Mouse (Mus musculus): ENCODE measurements around the gene Cntd1. TPM values are rescaled to one million over a fixed set of nuclear protein-coding genes. Genes with fewer than 3 reads are reported as not detected.
"Not testable (repeated sequence)": the region's sequence is repeated elsewhere in the genome, so short reads cannot be mapped to it uniquely, and the experiment has no call there.

Cntd1 gene
- polyA plus RNA-seq, 1 experiment from 2014 or later, result 2.0 TPM

- WGBS, result 87% methylated on average over 11 of the region's 11 CpGs
- Histone ChIP-seq H3K27me3 (ENCODE audit: insufficient read depth, low read length) (no peaks in the 10 kb centered on the region), H3K27ac (no peak overlapping the region), H3K36me3 (ENCODE audit: insufficient read depth, low read length) (peaks cover 26% of the 10 kb centered on the region), H3K4me1 (replicated peaks; ENCODE audit: insufficient read depth, low read length) (0 out of 2 replicates have a peak, but pooled peaks cover 3% of the 10 kb centered on the region), H3K9ac (ENCODE audit: low read depth, low read length) (no peak overlapping the region), H3K4me2 (ENCODE audit: low read length) (no peak overlapping the region), H3K9me3 (replicated peaks; ENCODE audit: low read length) (no peaks in the 10 kb centered on the region), H3K4me3 (replicated peaks; ENCODE audit: low read depth, low read length) (no peak overlapping the region)
- ATAC-seq (replicated peaks; ENCODE audit: low FRiP score, low read depth) (no peak), DNase-seq (ENCODE audit: low spot score) (no peak)
- no peak for TF ChIP-seq CTCF (IDR thresholded peaks at IDR 0.05; ENCODE audit: low read depth)
Measured at GRCm38 (mm10) chr11:101326147-101326546, 47.3 kb downstream of the Cntd1 start.

- no peak for TF ChIP-seq CTCF (IDR thresholded peaks at IDR 0.05; ENCODE audit: low read depth)
- no peak overlapping the region for H3K4me2 ChIP-seq (ENCODE audit: low read length)
- peaks cover 17% of the 10 kb centered on the region for H3K36me3 ChIP-seq (ENCODE audit: insufficient read depth, low read length)
- no peak overlapping the region for H3K4me3 ChIP-seq (replicated peaks; ENCODE audit: low read depth, low read length)
- ATAC-seq (replicated peaks; ENCODE audit: low FRiP score, low read depth) (no peak), DNase-seq (ENCODE audit: low spot score) (no peak)
- no peaks in the 10 kb centered on the region for H3K27me3 ChIP-seq (ENCODE audit: insufficient read depth, low read length)
- H3K9ac ChIP-seq (ENCODE audit: low read depth, low read length), result no peak overlapping the region
- 40% methylated on average over 3 of the region's 3 CpGs for WGBS
- H3K4me1 ChIP-seq (replicated peaks; ENCODE audit: insufficient read depth, low read length), result 0 out of 2 replicates have a peak, but pooled peaks cover 3% of the 10 kb centered on the region
- H3K9me3 ChIP-seq (replicated peaks; ENCODE audit: low read length), result no peaks in the 10 kb centered on the region
- H3K27ac ChIP-seq, result no peak overlapping the region
Measured at GRCm38 (mm10) chr11:101327311-101327710, 48.5 kb downstream of the Cntd1 start.

- Histone ChIP-seq H3K4me1 (replicated peaks; ENCODE audit: insufficient read depth, low read length) (0 out of 2 replicates have a peak, but pooled peaks cover 3% of the 10 kb centered on the region), H3K9me3 (replicated peaks; ENCODE audit: low read length) (no peaks in the 10 kb centered on the region), H3K4me2 (ENCODE audit: low read length) (no peak overlapping the region), H3K9ac (ENCODE audit: low read depth, low read length) (no peak overlapping the region), H3K4me3 (replicated peaks; ENCODE audit: low read depth, low read length) (no peak overlapping the region), H3K27me3 (ENCODE audit: insufficient read depth, low read length) (no peaks in the 10 kb centered on the region), H3K36me3 (ENCODE audit: insufficient read depth, low read length) (peaks cover 5% of the 10 kb centered on the region; the same call in 1 of the 2 replicates), H3K27ac (no peak overlapping the region)
- no peak for ATAC-seq (replicated peaks; ENCODE audit: low FRiP score, low read depth)
- DNase-seq (ENCODE audit: low spot score), result no peak
- no peak for TF ChIP-seq CTCF (IDR thresholded peaks at IDR 0.05; ENCODE audit: low read depth)
- 84% methylated on average over 6 of the region's 6 CpGs for WGBS
Measured at GRCm38 (mm10) chr11:101328941-101329635, 50.3 kb downstream of the Cntd1 start.

GRCm38 (mm10) chr11:101330371-101330924, 51.6 kb downstream of the Cntd1 start, which contains the start of gene Aoc3:
Gene Aoc3 (plus strand): TSS chr11:101330605.
- Histone ChIP-seq H3K4me1 (replicated peaks; ENCODE audit: insufficient read depth, low read length) (0 out of 2 replicates have a peak, but pooled peaks cover 3% of the 10 kb centered on the region), H3K9ac (ENCODE audit: low read depth, low read length) (no peak within 1 kb of the TSS), H3K36me3 (ENCODE audit: insufficient read depth, low read length) (no peaks in the 10 kb centered on the region), H3K4me3 (replicated peaks; ENCODE audit: low read depth, low read length) (no peak within 1 kb of the TSS), H3K4me2 (ENCODE audit: low read length) (peak within 1 kb of the TSS; percentile 21; the same call in 1 of the 2 replicates), H3K9me3 (replicated peaks; ENCODE audit: low read length) (no peaks in the 10 kb centered on the region), H3K27ac (peak within 1 kb of the TSS; percentile 48; the same call in 1 of the 2 replicates), H3K27me3 (ENCODE audit: insufficient read depth, low read length) (no peaks in the 10 kb centered on the region)
- no peak for TF ChIP-seq CTCF (IDR thresholded peaks at IDR 0.05; ENCODE audit: low read depth)
- WGBS, result 55% methylated on average over 7 of the region's 7 CpGs
- DNase-seq (ENCODE audit: low spot score) (peak; percentile 51), ATAC-seq (replicated peaks; ENCODE audit: low FRiP score, low read depth) (no peak)

- H3K4me1 ChIP-seq (replicated peaks; ENCODE audit: insufficient read depth, low read length); DNase-seq (ENCODE audit: low spot score); H3K4me3 ChIP-seq (replicated peaks; ENCODE audit: low read depth, low read length); H3K9me3 ChIP-seq (replicated peaks; ENCODE audit: low read length); H3K27me3 ChIP-seq (ENCODE audit: insufficient read depth, low read length); ATAC-seq (replicated peaks; ENCODE audit: low FRiP score, low read depth); H3K36me3 ChIP-seq (ENCODE audit: insufficient read depth, low read length); H3K9ac ChIP-seq (ENCODE audit: low read depth, low read length): not testable (repeated sequence)
- H3K27ac ChIP-seq, result peak overlapping the region; percentile 48; the same call in 1 of the 2 replicates
- peak overlapping the region; percentile 21; the same call in 1 of the 2 replicates for H3K4me2 ChIP-seq (ENCODE audit: low read length)
- WGBS, result 78% methylated on average over 6 of the region's 6 CpGs
Measured at GRCm38 (mm10) chr11:101330961-101331360, 52.1 kb downstream of the Cntd1 start.

GRCm38 (mm10) chr11:101332537-101332936, 53.7 kb downstream of the Cntd1 start:
- Histone ChIP-seq H3K4me2 (ENCODE audit: low read length) (peak overlapping the region; percentile 21; the same call in 1 of the 2 replicates), H3K36me3 (ENCODE audit: insufficient read depth, low read length) (no peaks in the 10 kb centered on the region), H3K27me3 (ENCODE audit: insufficient read depth, low read length) (no peaks in the 10 kb centered on the region), H3K9ac (ENCODE audit: low read depth, low read length) (no peak overlapping the region), H3K27ac (peak overlapping the region; percentile 32; the same call in 1 of the 2 replicates), H3K9me3 (replicated peaks; ENCODE audit: low read length) (no peaks in the 10 kb centered on the region), H3K4me1 (replicated peaks; ENCODE audit: insufficient read depth, low read length) (peaks cover 8% of the 10 kb centered on the region; the same call in 1 of the 2 replicates), H3K4me3 (replicated peaks; ENCODE audit: low read depth, low read length) (no peak overlapping the region)
- DNase-seq (ENCODE audit: low spot score) (peak; percentile 25), ATAC-seq (replicated peaks; ENCODE audit: low FRiP score, low read depth) (no peak)
- WGBS, result 66% methylated on average over 3 of the region's 3 CpGs
- no peak for TF ChIP-seq CTCF (IDR thresholded peaks at IDR 0.05; ENCODE audit: low read depth)

Measured in kidney, postnatal 0 days (tissue).